Mouse (Mus musculus) ES-CJ7 (cell line): ENCODE measurements around the gene Polr3g.
A peak's percentile ranks its signal among the peaks of the same experiment; 100 is the strongest.
"Not testable (repeated sequence)": the region's sequence is repeated elsewhere in the genome, so short reads cannot be mapped to it uniquely, and the experiment has no call there.

Experiments used
- DNase-seq: peaks from one replicate; pipeline ENCODE4 v3.0.0; 2011; ENCODE audit warnings: low read depth, low spot score

Polr3g gene

DNA sequence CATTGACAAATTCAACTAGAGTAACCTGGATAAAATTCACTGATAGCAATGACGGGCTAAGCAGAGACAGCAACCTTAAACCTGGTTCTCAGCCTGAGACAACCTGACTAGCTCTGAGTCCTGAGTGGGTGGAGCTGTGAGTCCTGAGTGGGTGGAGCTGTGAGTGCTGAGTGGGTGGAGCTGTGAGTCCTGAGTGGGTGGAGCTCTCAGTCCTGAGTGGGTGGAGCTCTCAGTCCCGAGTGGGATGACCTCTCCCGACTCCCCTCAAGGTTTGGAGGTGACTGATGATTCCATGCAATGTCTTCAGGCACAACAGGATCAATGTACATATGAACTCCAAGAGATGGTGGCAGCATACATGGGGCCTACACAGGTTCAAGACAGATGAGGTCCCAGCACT, 21.2 kb downstream of the Polr3g start:
- DNase-seq: peak; percentile 67

GRCm38 (mm10) chr13:81684884-81685283, 25.9 kb downstream of the Polr3g start:
- DNase-seq: no peak

- DNase-seq: no peak
Observed at GRCm38 (mm10) chr13:81684258-81684657, 26.6 kb downstream of the Polr3g start.

GRCm38 (mm10) chr13:81683107-81683506, 27.7 kb downstream of the Polr3g start:
- no peak for DNase-seq

GRCm38 (mm10) chr13:81675333-81675732, 35.5 kb downstream of the Polr3g start:
- DNase-seq: no peak

DNA sequence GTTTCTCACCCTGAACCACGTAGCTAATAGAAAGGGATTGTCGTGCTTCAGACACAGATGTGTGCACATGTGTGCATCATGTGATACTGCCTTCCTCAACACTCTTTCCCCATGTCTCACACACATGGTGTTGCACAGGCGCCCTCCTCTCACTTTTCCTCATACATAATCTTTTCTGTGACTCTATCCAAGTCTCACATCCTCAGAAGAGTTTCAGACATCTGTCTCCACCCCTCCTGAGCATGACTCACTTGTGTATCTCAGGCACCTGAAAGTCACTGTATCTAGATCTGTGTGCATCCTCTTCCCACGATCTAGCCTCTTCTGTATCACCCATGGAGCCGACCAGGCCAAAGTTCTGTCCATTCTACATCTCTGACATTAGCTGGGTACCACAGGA, 43.1 kb downstream of the Polr3g start:
- no peak for DNase-seq

- no peak for DNase-seq
Observed at GRCm38 (mm10) chr13:81664331-81664698, 46.5 kb downstream of the Polr3g start.

DNA sequence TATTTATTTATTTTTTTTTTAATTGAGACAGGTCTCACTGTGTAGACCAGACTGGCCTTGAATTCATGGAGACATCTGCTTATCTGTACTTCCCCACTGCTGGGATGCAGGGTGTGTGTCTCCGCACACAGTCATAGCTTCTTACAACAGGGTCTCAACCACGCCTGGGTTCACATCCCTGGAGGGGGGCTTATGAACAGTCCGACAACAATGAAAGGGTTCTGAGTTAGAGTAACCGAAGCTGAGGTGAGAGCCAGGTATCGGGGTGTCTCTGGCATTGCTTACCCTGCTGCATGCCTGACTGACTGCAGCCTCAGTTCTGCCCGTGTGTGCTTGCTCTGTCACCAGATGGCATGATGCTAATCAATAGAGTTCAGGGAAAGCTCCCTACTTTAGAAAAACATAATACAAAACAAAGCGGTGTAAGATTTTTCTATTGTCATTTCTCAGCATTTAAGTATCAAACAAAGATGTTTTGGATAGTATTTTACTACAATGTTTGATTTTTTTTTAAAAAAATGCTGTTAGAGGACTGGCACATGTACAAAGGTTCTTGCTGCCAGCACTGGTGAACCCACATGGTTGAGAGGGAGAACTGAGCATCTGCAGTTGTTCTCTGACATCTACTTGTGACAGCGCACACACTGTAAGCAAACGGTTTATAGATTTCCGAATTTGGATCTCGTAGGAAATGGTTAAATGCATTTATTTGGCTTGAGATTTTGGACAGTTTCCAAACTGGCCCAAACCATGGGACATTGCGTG, 47.1 kb downstream of the Polr3g start:
- DNase-seq: no peak

DNA sequence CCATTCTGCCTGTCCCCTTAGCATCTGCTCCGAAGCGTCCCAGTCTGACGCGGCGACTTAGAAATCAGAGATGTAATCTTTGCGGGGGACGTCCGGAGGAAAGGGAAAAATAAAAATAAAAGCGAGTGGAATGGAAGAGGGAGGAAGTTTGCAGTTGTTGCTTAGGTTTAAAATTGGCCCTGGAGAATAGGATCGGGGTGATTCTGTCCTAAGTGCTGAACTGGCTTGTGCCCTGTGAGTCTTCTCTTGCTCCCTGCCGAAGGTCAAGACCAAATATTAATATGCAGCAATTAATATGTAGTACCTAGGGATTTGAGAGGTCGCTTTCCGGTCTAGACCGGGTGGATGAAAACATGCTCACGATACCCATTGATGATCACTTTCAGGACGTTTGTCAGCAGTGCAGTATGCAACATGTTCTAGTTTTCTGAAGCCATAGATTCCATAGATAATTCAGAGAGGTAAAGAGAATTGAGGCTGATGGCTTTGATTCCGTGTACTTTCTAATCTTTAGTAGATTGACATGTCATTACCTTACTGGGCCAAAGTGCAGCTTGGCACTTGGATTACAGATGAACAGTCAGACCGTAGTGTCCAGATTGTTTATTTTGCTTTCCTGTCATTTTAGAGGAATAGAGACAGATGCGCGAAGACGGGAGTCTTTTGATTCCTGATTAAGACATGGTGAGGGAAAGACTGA, 52.6 kb downstream of the Polr3g start:
- no peak for DNase-seq

DNA sequence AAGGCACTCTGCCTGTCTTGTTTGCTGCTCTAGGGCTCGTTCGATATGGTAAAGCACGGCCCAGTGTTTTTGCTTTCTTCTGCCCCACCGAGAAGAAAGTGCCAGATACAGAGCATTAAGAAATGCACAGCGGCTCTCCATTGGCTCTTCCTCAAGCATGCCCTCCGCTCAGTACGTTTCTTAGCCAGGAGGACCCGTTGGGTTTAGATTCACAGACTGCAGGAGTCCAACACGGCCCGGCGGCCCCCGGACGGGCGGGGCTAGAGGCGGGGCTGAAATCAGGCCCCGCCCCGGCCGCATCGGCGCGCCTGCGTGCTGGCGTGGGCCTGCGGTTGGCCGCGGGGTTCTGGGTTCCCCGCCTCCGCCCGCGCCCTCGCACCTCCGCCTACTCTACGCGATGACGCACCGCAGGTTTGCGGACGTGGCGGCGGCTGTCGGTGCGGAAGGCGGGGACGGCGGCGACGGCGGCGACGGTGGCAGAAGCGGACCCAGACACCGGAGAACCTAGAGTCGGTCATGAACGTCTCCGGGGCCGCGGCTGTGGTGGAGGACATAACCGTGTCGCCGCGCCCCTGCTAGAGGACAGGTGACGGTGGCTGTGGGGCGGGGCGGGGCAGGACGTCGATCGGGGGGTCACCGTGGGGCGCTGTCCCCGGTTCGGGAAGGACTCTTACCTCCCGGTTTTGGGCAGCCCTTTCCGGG, 53.3 kb downstream of the Polr3g start, which contains the start of gene Lysmd3:
Lysmd3 (plus strand) TSS at position 313 of the 702 bp plus-strand sequence.
- DNase-seq: peak; percentile 86

DNA sequence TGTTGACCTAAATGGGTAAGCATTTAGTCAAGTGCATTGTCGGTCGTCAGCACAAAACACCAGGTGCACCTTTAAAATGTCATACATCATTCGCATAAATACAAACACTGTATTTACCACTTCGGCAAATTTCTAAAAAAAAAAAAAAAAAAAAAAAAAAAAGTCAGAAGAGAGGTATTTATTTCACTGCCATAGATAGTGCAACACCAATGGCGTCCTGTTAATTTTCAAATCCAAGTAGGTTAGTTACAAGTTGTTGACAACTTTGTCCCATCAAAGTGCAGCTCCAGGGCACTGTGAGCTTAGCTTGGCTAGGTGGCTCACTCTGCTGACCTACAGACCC, 53.8 kb downstream of the Polr3g start:
- DNase-seq: no peak

DNA sequence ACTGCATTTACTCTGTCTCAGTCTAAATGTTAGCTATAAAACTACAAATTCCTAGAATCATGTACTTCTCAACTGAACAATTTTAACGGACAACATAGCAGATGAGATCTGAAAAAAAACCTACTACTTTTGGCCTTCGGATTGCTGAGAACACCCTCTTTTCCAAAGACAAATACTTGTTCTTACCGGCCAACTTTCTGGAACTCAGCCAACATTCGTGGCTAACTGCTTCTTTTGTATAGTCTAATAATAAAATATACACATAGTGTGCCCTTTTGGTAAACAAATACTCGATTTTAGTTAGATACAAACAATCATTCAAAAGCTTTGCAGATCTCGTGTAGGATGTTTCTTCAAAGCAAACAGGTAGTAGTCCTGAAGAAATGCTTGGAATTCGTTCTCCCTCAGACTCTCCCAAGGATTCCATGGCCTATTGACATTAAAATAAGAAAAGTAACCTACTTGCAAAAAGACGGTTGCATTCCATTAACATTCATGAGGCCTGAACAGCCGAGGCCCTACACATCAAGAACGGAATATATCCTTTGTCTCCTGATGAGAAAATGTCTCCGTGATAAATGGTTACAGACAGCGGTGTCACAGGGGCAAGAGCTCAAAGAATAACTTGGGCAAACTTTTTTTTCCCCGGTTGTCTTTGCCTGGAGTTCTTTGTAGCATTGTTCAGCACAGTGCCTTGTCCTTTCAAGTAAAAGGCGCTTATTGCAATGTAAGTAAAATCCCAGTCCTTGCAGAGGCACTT, 54.5 kb downstream of the Polr3g start:
- peak; percentile 80 for DNase-seq

DNA sequence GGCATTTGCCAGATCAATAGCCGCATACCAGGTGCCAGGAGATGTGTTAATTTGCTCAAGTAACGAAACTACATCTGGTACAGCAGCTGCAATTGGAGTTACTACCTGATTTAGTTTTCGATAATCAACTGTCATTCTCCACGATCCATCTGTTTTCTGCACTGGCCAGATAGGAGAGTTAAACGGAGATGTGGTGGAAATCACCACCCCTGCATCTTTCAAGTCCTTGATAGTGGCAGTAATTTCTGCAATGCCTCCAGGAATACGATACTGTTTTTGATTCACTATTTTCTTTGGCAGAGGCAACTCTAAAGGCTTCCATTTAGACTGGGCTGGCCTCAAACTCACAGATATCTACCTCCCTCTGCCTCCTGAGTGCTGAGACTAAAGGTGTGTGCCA, 60.4 kb downstream of the Polr3g start:
- DNase-seq: not testable (repeated sequence)

DNA sequence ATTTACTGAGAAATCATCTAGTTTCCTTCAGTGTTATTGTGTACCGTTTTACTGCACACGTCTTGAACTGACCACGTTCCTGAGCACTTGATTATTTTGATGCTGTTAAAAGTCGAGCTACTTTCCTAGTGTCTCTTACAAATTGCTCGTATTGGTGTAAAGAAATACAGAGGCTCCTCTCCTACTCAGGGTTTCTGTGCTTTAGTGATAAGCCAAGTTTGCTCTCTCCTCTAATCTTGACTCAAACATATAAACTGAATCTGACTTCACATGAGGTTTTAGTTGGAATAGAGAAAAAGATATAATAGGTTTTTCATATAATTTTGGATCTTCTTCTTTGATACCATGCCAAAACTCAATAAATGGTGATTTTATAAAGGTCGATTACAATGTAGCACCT, 64.5 kb downstream of the Polr3g start:
- DNase-seq: no peak

- peak; percentile 78 for DNase-seq
Observed at GRCm38 (mm10) chr13:81644047-81644565, 66.7 kb downstream of the Polr3g start.

GRCm38 (mm10) chr13:81642491-81643149, 68.2 kb downstream of the Polr3g start:
- no peak for DNase-seq

- DNase-seq: peak; percentile 20
Observed at GRCm38 (mm10) chr13:81641289-81642045, 69.3 kb downstream of the Polr3g start.

- DNase-seq: no peak
Observed at GRCm38 (mm10) chr13:81640881-81641280, 69.9 kb downstream of the Polr3g start.

- DNase-seq: peak; percentile 9
Observed at GRCm38 (mm10) chr13:81639624-81640023, 71.2 kb downstream of the Polr3g start.

DNA sequence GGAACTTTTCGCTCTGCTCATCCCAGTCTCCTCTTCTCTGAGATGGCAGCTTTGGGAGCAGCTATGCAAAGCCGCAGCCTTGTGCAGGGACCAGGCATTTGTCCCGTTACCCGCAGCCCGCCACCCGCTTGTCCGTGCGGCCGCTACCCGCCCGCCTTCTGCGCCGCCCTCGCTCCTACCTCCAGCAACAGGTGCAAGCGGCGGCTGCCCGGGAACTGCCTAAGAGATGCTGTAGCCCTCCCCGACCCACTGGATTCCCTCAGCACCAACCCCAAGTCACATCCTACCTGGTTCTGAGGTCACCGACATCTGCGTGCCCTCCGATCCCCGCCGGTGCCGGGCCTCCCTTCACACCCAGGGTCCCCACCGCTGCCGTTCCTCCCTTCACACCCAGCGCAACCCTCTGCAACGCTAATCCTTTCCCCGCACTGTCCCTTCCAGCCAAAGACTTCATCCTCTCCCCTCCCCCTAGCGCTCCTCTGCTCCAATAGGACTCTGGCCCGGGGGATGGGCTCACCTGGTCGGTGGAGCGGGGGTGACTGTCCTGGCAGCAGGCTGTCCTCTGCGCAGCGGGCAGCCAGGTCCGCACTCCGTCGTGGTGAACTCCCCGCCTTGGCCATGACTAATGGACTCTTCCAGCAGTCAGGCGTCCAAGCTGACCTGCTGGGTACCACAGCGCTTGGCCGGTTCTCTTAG, 77.9 kb downstream of the Polr3g start, which contains the start of gene Adgrv1:
Adgrv1 (minus strand) TSS at position 435 of the 696 bp plus-strand sequence.
- peak; percentile 97 for DNase-seq
